Mouse (Mus musculus): ENCODE results near the gene Zbtb16.

DNA sequence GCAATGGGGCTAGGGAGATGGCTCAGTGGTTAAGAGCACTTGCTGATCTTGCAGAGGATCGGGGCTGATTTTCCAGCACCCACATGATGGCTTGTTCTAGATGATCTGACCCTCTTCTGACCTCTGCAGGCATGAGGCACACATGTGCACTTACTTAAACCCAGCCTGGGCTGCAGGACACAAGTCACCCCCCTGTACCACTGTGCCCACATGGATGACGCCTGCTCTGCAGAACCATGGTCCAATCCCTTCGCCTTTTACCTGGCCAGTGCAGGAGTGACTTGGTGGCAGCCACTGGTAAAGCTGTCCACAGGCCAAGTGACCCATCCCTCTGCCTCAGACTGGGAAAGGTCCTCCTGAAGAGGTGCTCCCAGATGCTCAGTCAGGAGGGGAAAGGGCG, 67.1 kb downstream of the Zbtb16 start:
- TF ChIP-seq MAX (IDR thresholded peaks at IDR 0.05; ENCODE audit: low read depth) (no peak), POLR2A (IDR thresholded peaks at IDR 0.05; ENCODE audit: insufficient read length, low read depth) (no peak), POLR2AphosphoS2 (IDR thresholded peaks at IDR 0.05; ENCODE audit: insufficient read length, low read depth) (no peak), E2F4 (IDR thresholded peaks at IDR 0.05; ENCODE audit: insufficient read depth) (no peak), TCF12 (IDR thresholded peaks at IDR 0.05; ENCODE audit: insufficient read depth, poor library complexity, severe bottlenecking) (no peak), CEBPB (IDR thresholded peaks at IDR 0.05; ENCODE audit: insufficient read depth, poor library complexity, severe bottlenecking) (no peak), USF1 (IDR thresholded peaks at IDR 0.05; ENCODE audit: low read depth) (no peak), REST (IDR thresholded peaks at IDR 0.05; ENCODE audit: insufficient read depth, insufficient read length) (no peak), MYOD1 (IDR thresholded peaks at IDR 0.05; ENCODE audit: control insufficient read depth in 1 of 3, insufficient read length in 2 of 3, low read depth in 2 of 3) (no peak), SRF (IDR thresholded peaks at IDR 0.05; ENCODE audit: control insufficient read depth, insufficient read length, low read depth) (no peak)
